Mouse (Mus musculus): ENCODE measurements at regions not wholly inside any gene's neighbourhood (a gene's known extent, or its start where the extent isn't known, plus 50 kb on each side); places are given as distances from the start of the nearest gene placed in this dataset.
A peak's percentile ranks its signal among the peaks of the same experiment; 100 is the strongest.

GRCm38 (mm10) chr2:145003509-145003908 is 164.0 kb upstream of the Slc24a3 start:
- no peak for TF ChIP-seq RCOR1 (conservative IDR thresholded peaks at IDR 0.05; ENCODE audit: low read depth, low read length)
- no peak for TF ChIP-seq POLR2A (IDR thresholded peaks at IDR 0.05; ENCODE audit: low read depth, low read length)
- TF ChIP-seq USF1 (IDR thresholded peaks at IDR 0.05; ENCODE audit: low read depth, low read length), result no peak
- no peak for TF ChIP-seq ETS1 (conservative IDR thresholded peaks at IDR 0.05; ENCODE audit: low read depth, low read length)
- no peak for TF ChIP-seq CHD1 (IDR thresholded peaks at IDR 0.05; ENCODE audit: low read depth, low read length)
- no peak for TF ChIP-seq MAX (IDR thresholded peaks at IDR 0.05; ENCODE audit: low read length)
- no peak for TF ChIP-seq EP300 (IDR thresholded peaks at IDR 0.05; ENCODE audit: low read length)
- TF ChIP-seq USF2 (conservative IDR thresholded peaks at IDR 0.05; ENCODE audit: low read depth, low read length), result no peak
- TF ChIP-seq CTCF (conservative IDR thresholded peaks at IDR 0.05 in 1 of 2, IDR thresholded peaks at IDR 0.05 in 1 of 2; ENCODE audit: low read depth in 2 of 2, low read length in 2 of 2), result peak in 1 of 2 experiments; percentile 46; a peak in 2 of 4 replicates
- no peak for TF ChIP-seq NELFE (IDR thresholded peaks at IDR 0.05; ENCODE audit: low read depth, low read length)
- TF ChIP-seq CHD2 (IDR thresholded peaks at IDR 0.05; ENCODE audit: low read length), result no peak
- no peak for TF ChIP-seq MYC (IDR thresholded peaks at IDR 0.05; ENCODE audit: low read depth, low read length)
- no peak for TF ChIP-seq UBTF (IDR thresholded peaks at IDR 0.05; ENCODE audit: low read depth, low read length)

All from CH12.LX (cell line).